Mouse (Mus musculus): ENCODE data around the gene Eci1.

GRCm38 (mm10) chr17:24488186-24488661 lies 61.8 kb downstream of the Eci1 start, which contains the start of gene Caskin1:
- TF ChIP-seq POLR2A (IDR thresholded peaks at IDR 0.05; ENCODE audit: borderline replicate concordance, extremely low read depth, low read depth, low read length) (no peak), CTCF (IDR thresholded peaks at IDR 0.05; ENCODE audit: insufficient read depth, low read length) (no peak)
